Comparison of ENCODE assay signal across 10 mouse cellular contexts in genomic region chr10:62194461-62194860, GRCm38 (mm10). TPM values are rescaled to one million over a fixed set of nuclear protein-coding genes. Genes with fewer than 3 reads are reported as not detected.
A peak's percentile ranks its signal among the peaks of the same experiment; 100 is the strongest.
DNase-seq lines count a peak whose midpoint lies in the region; ATAC-seq lines count a peak whose summit lies in the region.
"Had no signal": no experiment of that assay in that cellular context is flagged by ENCODE, and none has a peak within 500 bp of the region (broad histone marks: within the 10 kb centered on the region; RNA-seq: fewer than 3 reads in every experiment).

No protein-coding gene starts in this region.

- no peak overlapping the region for H3K27ac ChIP-seq in liver, embryonic 12.5 days
- H3K27ac ChIP-seq: stomach, embryonic 15.5 days had no signal

- H3K4me2 ChIP-seq in liver, embryonic 12.5 days = no peak overlapping the region
- H3K4me2 ChIP-seq: stomach, embryonic 15.5 days had no signal

- no peak for ATAC-seq in liver, embryonic 12.5 days

- H3K4me3 ChIP-seq in liver, embryonic 12.5 days = no peak overlapping the region
- H3K4me3 ChIP-seq: megakaryocyte, embryonic 14.5 days; stomach, embryonic 15.5 days had no signal

- 69% methylated on average over 5 of the region's 5 CpGs for WGBS in liver, embryonic 12.5 days (ENCODE audit: insufficient replicate concordance)

- no peaks in the 10 kb centered on the region for H3K27me3 ChIP-seq in liver, embryonic 12.5 days (replicated peaks)
- H3K27me3 ChIP-seq: stomach, embryonic 15.5 days had no signal

- no peaks in the 10 kb centered on the region for H3K36me3 ChIP-seq in liver, embryonic 12.5 days
- H3K36me3 ChIP-seq: stomach, embryonic 15.5 days had no signal

- intact Hi-C loops in left cerebral cortex, postnatal 25 days (cut with DNase I) = no loop called here

- no peak overlapping the region for H3K9ac ChIP-seq in liver, embryonic 12.5 days
- H3K9ac ChIP-seq: stomach, embryonic 15.5 days had no signal

- peak; percentile 90 for DNase-seq in retina, postnatal 1 day
- no peak for DNase-seq in retina, embryonic 14.5 days (ENCODE audit: low spot score)
- peak; percentile 41 to 50 for DNase-seq in frontal cortex, postnatal 10 days (ENCODE audit: low spot score in 2 of 2)
- DNase-seq in left cerebral cortex, postnatal 25 days (ENCODE audit: low spot score in 2 of 2) = peak; percentile 23 to 67
- peak; percentile 60 for DNase-seq in telencephalon, adult 2 months (ENCODE audit: low read depth, low spot score)
- DNase-seq in yolk sac, embryonic 10.5 days (ENCODE audit: low spot score) = no peak

- peaks cover 12% of the 10 kb centered on the region for H3K4me1 ChIP-seq in liver, embryonic 12.5 days
- H3K4me1 ChIP-seq: megakaryocyte, embryonic 14.5 days had no signal

- no peaks in the 10 kb centered on the region for H3K9me3 ChIP-seq in liver, embryonic 12.5 days (replicated peaks)
- H3K9me3 ChIP-seq: megakaryocyte, embryonic 14.5 days; stomach, embryonic 15.5 days had no signal

RNA-seq across cellular contexts. Expression of gene Tspan15, which starts 36.6 kb away (rescaled TPM):
- total RNA-seq in left cerebral cortex, postnatal 25 days (2021) = 10 to 100 TPM; 11.1 to 13.7 TPM
- polyA plus RNA-seq in liver, embryonic 12.5 days (2016; fragmentation: Nextera tagmentation; extraction: Ambion mirVana) = 8.9 and 11.6 TPM in 2 replicates

RNA-seq across cellular contexts. Expression of gene Fam241b, which starts 50.7 kb away (rescaled TPM):
- 10 to 100 TPM; 53.0 to 54.6 TPM for total RNA-seq in left cerebral cortex, postnatal 25 days (2021)
- polyA plus RNA-seq in liver, embryonic 12.5 days (2016; fragmentation: Nextera tagmentation; extraction: Ambion mirVana) = 0.63 and 1.1 TPM in 2 replicates

RNA-seq across cellular contexts. Expression of gene Tacr2, which starts 57.8 kb away (rescaled TPM):
- total RNA-seq in left cerebral cortex, postnatal 25 days (2021) = under 1 TPM; 0.16 to 0.18 TPM
- not detected in 2 replicates for polyA plus RNA-seq in liver, embryonic 12.5 days (2016; fragmentation: Nextera tagmentation; extraction: Ambion mirVana)
- polyA plus RNA-seq: limb, embryonic 14.5 days had no signal

Comparison
In these comparisons a context has a peak if more than half of its experiments do, and no peak if none do; other contexts are left out.
1. DNase-seq: peak in retina, postnatal 1 day (single experiment), frontal cortex, postnatal 10 days (2 of 2), left cerebral cortex, postnatal 25 days (2 of 2) and telencephalon, adult 2 months (single experiment); none in retina, embryonic 14.5 days (single experiment) and yolk sac, embryonic 10.5 days (single experiment).